Mouse (Mus musculus): ENCODE results near the gene C1galt1.

C1galt1 gene

DNA sequence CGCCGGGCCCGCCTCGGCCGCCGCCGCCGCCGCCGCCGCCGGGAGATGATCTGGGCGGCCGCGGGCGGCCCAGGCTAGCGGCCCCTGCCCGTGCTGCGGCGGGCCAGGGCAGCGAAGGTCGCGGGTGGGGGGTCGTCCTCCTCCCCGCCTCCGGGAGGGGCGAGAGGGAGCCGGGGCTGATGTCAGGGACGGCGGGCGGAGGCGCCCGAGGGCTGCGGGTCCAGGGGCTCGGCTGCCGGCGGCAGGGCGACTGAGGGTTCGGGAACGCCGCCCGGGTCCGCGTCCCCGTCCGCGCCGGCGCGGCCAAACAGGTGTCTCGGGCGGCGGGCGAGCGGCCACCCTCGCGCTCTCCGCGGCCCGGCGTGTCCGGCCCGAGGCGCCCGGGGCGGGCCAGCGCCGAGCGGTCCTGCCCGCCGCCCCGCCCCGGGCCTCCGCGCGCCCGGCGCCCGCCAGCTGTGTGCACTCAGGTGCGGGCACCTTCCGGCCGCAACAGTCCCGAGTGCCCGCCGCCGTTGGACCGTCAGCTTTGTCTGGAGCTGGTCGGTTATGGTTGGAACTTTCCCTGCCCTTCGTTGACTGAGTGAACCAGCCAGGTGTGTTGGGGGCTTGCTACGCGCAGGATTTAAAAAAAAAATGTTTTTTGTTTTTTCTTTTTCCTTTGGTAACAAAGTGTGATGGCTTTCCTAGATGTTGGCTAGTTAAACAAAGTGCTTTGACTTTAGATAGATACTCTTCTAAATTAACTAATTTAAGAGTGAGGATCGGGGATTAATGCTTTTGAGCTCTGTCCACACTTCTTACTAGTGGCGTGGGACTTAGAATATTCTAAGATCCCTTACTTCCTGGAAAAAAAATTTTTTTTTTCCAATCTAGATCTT, at the start of gene C1galt1:
TSS of gene C1galt1 (plus strand) at position 41 of the 878 bp plus-strand sequence.
- DNase-seq (ENCODE audit: low read depth, low spot score) = peak; percentile 64

DNA sequence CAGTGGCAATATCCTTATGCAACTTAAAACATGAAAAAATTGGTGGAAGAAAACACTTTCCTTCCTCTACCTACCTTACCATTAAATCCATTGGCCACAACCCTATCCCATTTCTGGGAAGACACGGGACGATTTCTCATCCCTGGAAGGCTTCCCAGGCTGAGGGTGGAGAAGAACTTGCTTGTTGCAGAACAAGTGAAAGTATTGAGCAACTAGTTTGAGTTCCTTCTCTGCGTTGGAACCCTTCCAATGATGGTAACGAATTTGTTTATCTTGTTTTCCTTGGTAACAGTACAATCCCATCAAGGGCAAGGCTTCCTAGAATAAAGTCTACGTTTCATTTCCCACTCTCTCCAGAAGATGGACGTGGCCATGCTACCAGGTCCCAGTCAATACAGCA, 44.7 kb upstream of the C1galt1 start:
- DNase-seq (ENCODE audit: low read depth, low spot score) = no peak

DNA sequence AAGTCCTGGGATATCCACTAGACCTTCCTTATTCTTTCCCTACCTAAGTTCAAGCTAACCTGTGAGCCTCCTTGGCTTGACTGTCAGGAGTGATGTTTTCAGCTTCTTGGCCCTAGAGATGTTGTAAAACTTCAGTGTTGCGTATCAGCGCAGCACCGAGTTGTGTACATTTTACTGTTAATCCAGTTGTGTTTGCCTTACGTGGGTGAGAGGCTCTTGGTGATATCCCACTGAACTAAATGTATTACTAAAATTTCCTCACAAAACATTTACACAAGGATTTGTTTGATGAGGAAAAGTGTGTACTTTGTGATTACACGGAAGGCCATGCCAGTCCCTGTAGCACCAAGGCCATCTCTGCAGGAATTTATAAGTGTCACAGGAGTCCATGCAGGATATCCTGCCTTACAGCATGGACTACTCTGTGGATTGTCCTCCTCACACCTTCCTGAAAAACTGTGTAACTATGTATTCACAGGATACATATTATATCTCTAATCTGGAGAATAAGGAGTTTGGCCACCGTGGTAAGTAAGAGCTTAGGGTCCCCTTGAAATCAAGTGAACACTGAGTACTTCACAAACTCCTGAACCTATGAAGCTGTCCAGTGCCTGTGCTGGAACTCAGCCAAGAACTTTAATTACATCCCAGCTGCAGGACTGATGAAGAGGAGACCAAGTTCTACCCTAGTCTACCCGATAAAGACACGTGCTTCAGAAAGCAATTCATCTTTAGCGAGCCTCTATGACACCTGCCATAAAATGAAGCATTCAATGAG, 40.7 kb upstream of the C1galt1 start:
- DNase-seq (ENCODE audit: low read depth, low spot score) = no peak

DNA sequence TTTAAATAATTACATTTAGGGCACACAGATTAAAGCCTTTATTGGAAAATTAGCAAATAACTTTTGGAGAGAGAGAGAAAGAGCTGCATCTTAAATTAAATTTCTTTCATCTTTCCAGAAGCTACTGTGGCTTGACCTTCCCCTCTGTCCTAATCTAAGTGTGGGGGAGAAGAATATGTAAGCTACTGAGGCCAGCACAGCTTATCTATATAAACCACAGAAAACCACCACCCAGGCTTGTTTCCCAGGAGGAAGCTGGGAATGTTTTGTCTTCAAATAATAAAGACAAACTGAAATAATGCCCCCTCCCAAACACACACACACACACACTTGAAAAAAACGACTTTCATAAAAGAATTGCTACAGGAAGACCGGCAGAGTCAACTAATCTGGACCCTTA, 30.5 kb upstream of the C1galt1 start:
- no peak for DNase-seq (ENCODE audit: low read depth, low spot score)

DNA sequence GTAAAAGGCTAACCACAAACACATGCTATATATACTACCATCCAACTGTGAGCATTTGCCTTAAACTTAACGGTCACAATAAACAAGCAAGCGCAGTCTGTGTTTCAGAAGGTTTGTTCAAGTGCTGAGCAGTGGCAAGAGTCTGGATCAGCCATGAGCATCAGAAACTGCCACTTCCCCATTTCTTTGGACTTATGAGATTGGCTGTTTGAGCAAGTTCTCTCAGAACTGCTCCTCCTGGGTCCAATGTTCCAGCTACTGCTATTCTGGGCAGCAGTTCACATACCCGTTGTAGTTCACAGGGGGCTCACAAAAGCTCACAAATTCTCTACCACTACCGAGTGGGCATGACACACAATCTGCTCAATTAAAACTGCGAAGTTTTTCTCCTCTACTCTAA, 28.4 kb upstream of the C1galt1 start:
- DNase-seq (ENCODE audit: low read depth, low spot score) = no peak

- no peak for DNase-seq (ENCODE audit: low read depth, low spot score)
These were observed 22.0 kb upstream of the C1galt1 start for GRCm38 (mm10) chr6:7822688-7823087.

DNA sequence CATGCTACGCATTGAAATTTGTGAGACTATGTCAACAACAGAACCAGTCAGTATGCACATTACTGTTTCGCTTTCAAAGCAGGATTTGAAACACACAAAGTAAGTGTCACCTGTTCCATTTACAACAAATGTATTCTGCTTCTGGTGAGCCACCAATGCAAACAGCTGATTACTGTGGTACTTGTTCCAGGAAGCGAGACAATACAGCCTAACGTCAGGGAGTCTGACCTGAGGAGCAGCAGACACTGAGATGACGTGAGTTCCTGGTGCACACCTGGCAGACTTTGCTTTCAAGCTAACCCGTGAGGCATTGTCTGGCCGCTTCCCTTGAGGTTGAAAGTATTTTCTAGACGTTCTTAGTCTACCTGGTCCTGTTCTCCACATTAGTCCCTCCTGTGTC, 13.8 kb upstream of the C1galt1 start:
- DNase-seq (ENCODE audit: low read depth, low spot score) = peak; percentile 6

DNA sequence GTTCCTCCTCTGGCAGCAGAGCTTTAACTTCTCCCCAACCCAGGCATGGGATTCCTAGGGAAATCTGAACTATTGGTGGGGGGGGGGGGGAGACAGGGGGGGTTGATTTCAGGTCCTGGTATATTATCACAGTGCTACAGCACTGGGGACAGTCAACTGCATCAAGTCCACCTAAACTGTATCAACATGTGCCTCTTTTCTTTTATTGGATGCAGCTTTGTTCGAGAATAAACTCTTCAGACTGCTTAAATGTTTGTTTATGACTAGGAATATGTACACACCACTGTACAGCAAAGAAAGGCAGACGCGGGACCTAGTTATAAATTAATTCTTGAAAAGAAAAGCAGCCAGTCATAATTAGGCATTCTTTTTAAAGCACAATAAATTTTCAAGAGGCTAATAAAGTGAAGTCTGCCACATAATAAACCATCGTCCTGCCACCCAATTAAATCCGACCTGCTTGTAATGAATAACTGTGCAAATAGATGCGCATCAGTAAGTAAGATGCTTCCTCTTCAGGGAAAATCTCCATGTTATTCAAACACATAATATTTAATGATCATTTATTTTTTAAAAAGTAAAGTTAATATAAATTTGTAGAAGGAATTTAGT, 12.0 kb upstream of the C1galt1 start:
- DNase-seq (ENCODE audit: low read depth, low spot score) = no peak

- peak; percentile 52 for DNase-seq (ENCODE audit: low read depth, low spot score)
These were observed 773 bp upstream of the C1galt1 start for GRCm38 (mm10) chr6:7843726-7844411.

DNA sequence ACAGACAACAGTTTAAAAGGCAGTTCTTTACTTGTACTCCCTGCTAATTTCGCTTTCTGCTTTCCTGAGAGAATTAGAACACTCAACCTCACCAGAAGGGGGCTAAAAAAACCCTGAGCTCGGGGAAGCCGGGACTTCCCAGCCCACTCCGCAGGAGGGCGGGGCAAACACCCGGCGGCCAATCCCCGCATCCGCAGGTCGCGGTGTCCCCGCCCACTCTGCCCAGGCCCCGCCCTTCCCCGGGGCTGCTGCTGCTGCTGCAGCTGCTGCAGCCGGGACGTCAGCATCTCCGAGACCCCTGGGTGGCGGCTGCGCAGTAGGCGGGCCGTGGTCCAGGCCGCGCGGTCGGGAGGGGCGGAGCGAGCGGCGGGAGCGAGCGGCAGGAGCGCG, 235 bp upstream of the C1galt1 start:
- DNase-seq (ENCODE audit: low read depth, low spot score) = peak; percentile 99

DNA sequence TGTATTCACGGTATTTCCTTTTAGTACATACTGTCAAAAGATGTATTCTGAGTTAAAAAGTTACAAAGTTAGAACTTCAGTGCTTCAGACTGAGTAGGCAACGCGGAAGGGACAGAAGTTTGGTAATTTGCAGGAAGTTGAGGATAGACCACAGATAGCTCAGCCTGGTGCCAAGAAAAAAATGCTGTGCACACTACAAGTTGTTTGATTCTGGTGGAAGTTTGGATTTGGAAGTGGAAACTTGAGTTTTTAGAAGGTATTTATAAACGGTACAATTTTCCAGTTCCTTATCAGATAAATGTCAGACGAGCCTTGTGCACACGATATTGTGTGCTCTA, 1.0 kb downstream of the C1galt1 start:
- DNase-seq (ENCODE audit: low read depth, low spot score) = no peak

DNA sequence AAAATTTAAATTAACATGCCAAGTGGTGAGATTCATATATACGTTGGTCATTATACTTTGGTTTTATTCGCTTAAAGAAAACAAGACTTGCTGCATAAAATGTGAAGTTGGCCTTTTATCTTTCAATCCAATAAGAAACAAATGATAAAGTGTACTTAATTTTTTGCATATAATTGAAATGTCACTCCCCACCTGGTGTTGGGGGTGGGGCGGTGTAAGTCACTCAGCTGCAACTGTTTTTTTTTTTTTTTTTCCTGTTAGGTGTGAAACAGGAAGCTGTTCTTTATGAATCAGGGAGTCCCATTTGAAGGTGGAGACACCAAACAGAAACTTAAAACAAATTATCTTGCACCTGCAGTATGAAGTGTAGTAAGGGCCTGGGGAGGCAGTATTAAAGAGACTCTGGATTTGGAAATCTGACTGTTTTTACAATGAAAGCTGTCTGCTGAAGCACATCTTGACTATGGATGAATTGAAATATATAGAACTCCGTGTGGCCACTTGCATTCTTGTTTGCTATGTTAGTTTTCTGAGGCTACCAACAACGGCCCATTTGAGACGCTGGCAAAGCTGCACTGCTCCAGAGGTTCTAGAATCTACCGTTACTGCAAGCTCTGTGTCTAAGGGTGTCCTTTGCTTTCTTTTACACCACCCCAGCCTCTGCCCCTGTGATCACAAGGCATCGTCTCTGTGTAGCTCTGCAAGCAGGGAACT, 2.2 kb downstream of the C1galt1 start:
- DNase-seq (ENCODE audit: low read depth, low spot score) = no peak

GRCm38 (mm10) chr6:7847890-7848508, 3.4 kb downstream of the C1galt1 start:
- DNase-seq (ENCODE audit: low read depth, low spot score) = no peak

GRCm38 (mm10) chr6:7848714-7849113, 4.1 kb downstream of the C1galt1 start:
- DNase-seq (ENCODE audit: low read depth, low spot score) = no peak

DNA sequence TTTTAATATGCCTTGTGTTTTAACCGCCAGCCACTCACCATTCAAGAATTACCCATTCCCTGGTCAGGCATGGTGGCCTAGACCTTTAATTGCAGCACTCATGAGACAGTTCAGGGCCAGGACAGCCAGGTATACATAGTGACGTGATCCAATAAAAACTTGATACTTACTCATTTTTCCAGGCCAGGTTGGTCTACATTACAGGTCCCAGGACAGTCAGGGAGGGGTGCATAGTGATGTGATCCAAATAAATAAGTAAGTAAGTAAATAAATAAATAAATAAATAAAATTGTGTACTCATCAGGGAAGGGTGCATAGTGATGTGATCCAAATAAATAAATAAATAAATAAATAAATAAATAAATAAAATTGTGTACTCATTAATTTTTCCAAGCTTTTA, 6.4 kb downstream of the C1galt1 start:
- no peak for DNase-seq (ENCODE audit: low read depth, low spot score)

- no peak for DNase-seq (ENCODE audit: low read depth, low spot score)
These were observed 8.3 kb downstream of the C1galt1 start for GRCm38 (mm10) chr6:7852919-7853318.

GRCm38 (mm10) chr6:7853461-7853860, 8.8 kb downstream of the C1galt1 start:
- DNase-seq (ENCODE audit: low read depth, low spot score) = no peak

DNA sequence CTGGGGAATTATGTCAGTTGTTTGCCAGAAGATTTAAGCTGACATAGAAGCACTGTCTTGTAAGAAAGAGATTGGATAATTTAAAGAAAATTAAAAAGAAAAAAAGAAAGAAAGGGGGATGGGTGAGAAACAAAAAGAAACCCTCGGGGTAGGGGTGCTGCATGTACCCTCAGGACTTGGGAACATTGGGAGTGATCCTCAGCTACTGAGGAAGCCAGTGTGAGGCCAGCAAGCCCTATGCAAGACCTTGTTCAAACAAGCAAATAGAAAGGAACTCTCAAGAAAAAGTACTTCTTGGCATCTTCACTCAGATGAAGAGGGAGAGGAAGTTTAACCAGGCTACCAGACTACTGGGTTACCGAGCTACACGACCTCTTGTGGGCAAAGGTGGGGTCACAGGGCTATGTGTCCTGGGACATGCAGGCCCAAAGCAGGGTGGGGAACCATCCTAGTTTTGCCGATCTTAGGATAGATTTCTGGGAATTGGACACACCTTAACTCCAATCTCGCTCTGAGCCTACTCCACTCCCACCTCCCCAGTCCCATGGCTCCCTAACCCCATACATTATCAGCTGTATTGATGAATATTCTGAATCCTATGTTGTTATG, 12.1 kb downstream of the C1galt1 start:
- peak; percentile 45 for DNase-seq (ENCODE audit: low read depth, low spot score)

DNA sequence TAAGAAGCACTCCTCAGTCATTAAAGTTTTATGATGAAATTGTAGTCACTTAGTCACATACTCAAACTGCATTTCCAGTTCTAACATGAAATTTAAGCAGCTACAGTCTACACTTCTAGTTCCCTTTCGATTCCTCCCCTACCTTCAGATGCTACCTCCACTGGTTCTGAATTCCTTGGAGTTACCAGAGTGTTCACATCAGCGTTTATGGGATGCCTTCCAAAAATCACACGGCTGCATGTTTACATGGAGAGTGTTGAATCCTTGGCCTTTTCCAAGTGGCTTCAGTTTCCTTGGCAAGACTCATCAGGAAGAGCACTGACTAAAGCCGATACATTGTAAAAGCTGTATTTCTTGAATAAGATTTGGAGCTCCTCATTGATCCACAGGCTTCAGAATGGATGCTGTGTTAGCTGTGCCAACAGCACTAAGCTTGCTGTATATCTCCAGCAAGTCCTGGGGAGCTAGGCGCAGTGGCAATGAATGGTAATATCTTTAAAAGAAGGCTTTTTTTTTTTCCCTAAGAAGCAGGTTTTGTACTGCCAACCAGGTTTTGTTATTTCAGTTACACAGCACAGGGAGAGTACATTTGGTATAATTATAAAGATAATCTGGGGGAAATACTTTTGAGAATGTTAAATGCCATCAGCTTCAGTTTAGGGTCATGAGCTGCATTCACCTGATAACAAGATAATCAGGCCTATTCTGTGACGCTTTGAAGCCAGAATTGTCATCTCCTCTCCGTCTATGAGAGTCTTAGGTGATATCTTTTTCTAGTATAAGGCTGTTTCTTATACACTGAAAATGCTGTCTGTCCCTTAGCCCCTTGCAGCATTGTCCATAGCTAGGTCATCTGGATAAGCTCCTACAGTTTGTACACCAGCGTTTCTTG, 13.0 kb downstream of the C1galt1 start:
- DNase-seq (ENCODE audit: low read depth, low spot score) = no peak
